Mouse (Mus musculus) liver, embryonic 14 days (tissue): ENCODE results near the gene Mrrf. TPM values are rescaled to one million over a fixed set of nuclear protein-coding genes. Genes with fewer than 3 reads are reported as not detected.

ENCODE experiments used
- polyA plus RNA-seq: library from polyadenylated mRNA; depleted of rRNA; stranded (reverse); fragments of >200 nt; gene quantifications from 2 replicates; pipeline ENCODE4 v1.2.3, GENCODE M21; 2012; rRNA removed

Mrrf gene
- 7.5 and 9.6 TPM in 2 replicates for polyA plus RNA-seq

GRCm38 (mm10) chr2:36136300-36136941, at the start of gene Mrrf, which contains the start of gene Rbm18:
TSS of gene Mrrf (plus strand) at chr2:36136389.
TSS of gene Rbm18 (minus strand) at chr2:36136773.

GRCm38 (mm10) chr2:36104956-36105741, 31.0 kb upstream of the Mrrf start, which contains the start of gene Lhx6:
TSS of gene Lhx6 (minus strand) at chr2:36105408.

GRCm38 (mm10) chr2:36230366-36230765, 94.2 kb downstream of the Mrrf start, which contains the start of gene Ptgs1:
TSS of gene Ptgs1 (plus strand) at chr2:36230426.

Other genes with a start within 250 kb of the Mrrf start
- 0.71 and 0.83 TPM in 2 replicates for gene Ttll11, start 156.5 kb upstream of the Mrrf start, polyA plus RNA-seq
- gene Ndufa8, start 87.0 kb upstream of the Mrrf start, polyA plus RNA-seq = 56.6 and 63.3 TPM in 2 replicates
- 0.10 TPM in 1 of 2 replicates, not detected in the other for gene Morn5, start 86.9 kb upstream of the Mrrf start, polyA plus RNA-seq
- 0.16 and 0.21 TPM in 2 replicates for gene Lhx6, start 31.0 kb upstream of the Mrrf start, polyA plus RNA-seq
- gene Rbm18, start 384 bp downstream of the Mrrf start, polyA plus RNA-seq = 10.5 and 12.5 TPM in 2 replicates
- gene Ptgs1, start 94.0 kb downstream of the Mrrf start, polyA plus RNA-seq = 8.3 and 10.7 TPM in 2 replicates
- not detected in 2 replicates for gene Olfr338, start 237.1 kb downstream of the Mrrf start, polyA plus RNA-seq